Mouse (Mus musculus) myocyte (in vitro differentiated cells): ENCODE results near the gene Frem2.

Source experiments
- CEBPB ChIP-seq: IDR thresholded peaks from 2 replicates; pipeline ENCODE4 v1.6.1; 2011; ENCODE audit warnings: mild to moderate bottlenecking, moderate library complexity; ENCODE audit not compliant: poor library complexity, insufficient read depth, severe bottlenecking
- E2F4 ChIP-seq: IDR thresholded peaks from one replicate; pipeline ENCODE4 v1.6.1; 2011; ENCODE audit warnings: mild to moderate bottlenecking, control low read depth, moderate library complexity; ENCODE audit not compliant: insufficient read depth
- MAX ChIP-seq: IDR thresholded peaks from one replicate; pipeline ENCODE4 v1.6.1; 2011; ENCODE audit warnings: low read depth, mild to moderate bottlenecking, control low read depth
- MYOD1 ChIP-seq, 3 experiments: IDR thresholded peaks; one replicate each; pipeline ENCODE4 v1.6.1; 2011; ENCODE audit warnings: control low read depth in 2 of 3, low read depth in 2 of 3, mild to moderate bottlenecking in 2 of 3, moderate library complexity in 1 of 3; ENCODE audit not compliant: insufficient read length in 2 of 3, control insufficient read depth in 1 of 3
- MYOG ChIP-seq, 3 experiments: IDR thresholded peaks; one replicate each; pipeline ENCODE4 v1.6.1; 2011; ENCODE audit warnings: control low read depth in 2 of 3, low read depth in 2 of 3, mild to moderate bottlenecking in 2 of 3; ENCODE audit not compliant: insufficient read length in 2 of 3, control insufficient read depth in 1 of 3, insufficient read depth in 1 of 3
- POLR2A ChIP-seq: IDR thresholded peaks from one replicate; pipeline ENCODE4 v1.6.1; 2011; ENCODE audit warnings: low read depth, mild to moderate bottlenecking, control low read depth, moderate library complexity; ENCODE audit not compliant: insufficient read length
- POLR2AphosphoS2 ChIP-seq: IDR thresholded peaks from one replicate; pipeline ENCODE4 v1.6.1; 2011; ENCODE audit warnings: low read depth, control low read depth; ENCODE audit not compliant: insufficient read length
- REST ChIP-seq: IDR thresholded peaks from one replicate; pipeline ENCODE4 v1.6.1; 2011; ENCODE audit warnings: mild to moderate bottlenecking, control low read depth, moderate library complexity; ENCODE audit not compliant: insufficient read depth, insufficient read length
- SRF ChIP-seq: IDR thresholded peaks from one replicate; pipeline ENCODE4 v1.6.1; 2011; ENCODE audit warnings: low read depth; ENCODE audit not compliant: control insufficient read depth, insufficient read length
- TCF12 ChIP-seq: IDR thresholded peaks from one replicate; pipeline ENCODE4 v1.6.1; 2011; ENCODE audit warnings: mild to moderate bottlenecking, control low read depth; ENCODE audit not compliant: poor library complexity, insufficient read depth, severe bottlenecking
- TCF3 ChIP-seq: IDR thresholded peaks from one replicate; pipeline ENCODE4 v1.6.1; 2011; ENCODE audit warnings: low read depth, control low read depth; ENCODE audit not compliant: insufficient read length
- USF1 ChIP-seq: IDR thresholded peaks from one replicate; pipeline ENCODE4 v1.6.1; 2011; ENCODE audit warnings: low read depth, mild to moderate bottlenecking, control low read depth, moderate library complexity

- TF ChIP-seq POLR2A (no peak), USF1 (no peak), POLR2AphosphoS2 (no peak), TCF12 (no peak), MYOG (IDR thresholded peaks at IDR 0.05; ENCODE audit: control insufficient read depth in 1 of 3, insufficient read depth in 1 of 3, insufficient read length in 2 of 3, low read depth in 2 of 3) (no peak), MYOD1 (IDR thresholded peaks at IDR 0.05; ENCODE audit: control insufficient read depth in 1 of 3, insufficient read length in 2 of 3, low read depth in 2 of 3) (no peak), MAX (no peak), SRF (no peak), E2F4 (no peak), CEBPB (no peak), TCF3 (no peak), REST (no peak)
Observed at GRCm38 (mm10) chr3:53559056-53559455, 98.1 kb downstream of the Frem2 start.
